Mouse (Mus musculus) midbrain, embryonic 16.5 days (tissue): Measurements from ENCODE around the gene Col13a1. TPM values are rescaled to one million over a fixed set of nuclear protein-coding genes. Genes with fewer than 3 reads are reported as not detected.

Source experiments
- ATAC-seq: fragments of 200-750 bp; cut with Nextera tagmentation; 2 replicates; pipeline ENCODE4 v1.8.0; 2017; ENCODE audit warnings: moderate TSS enrichment
- H3K27ac ChIP-seq: fragments of 300-500 bp; sonication (generic); 2 replicates; pipeline ENCODE4 v1.5.1; 2014; ENCODE audit warnings: mild to moderate bottlenecking, low read length, mixed read lengths
- H3K27me3 ChIP-seq: fragments of 300-500 bp; sonication (generic); 2 replicates; pipeline ENCODE4 v1.6.1; 2014; ENCODE audit warnings: low read depth, low read length, mixed read lengths; ENCODE audit not compliant: control insufficient read depth, insufficient read depth
- H3K36me3 ChIP-seq: fragments of 300-500 bp; sonication (generic); 2 replicates; pipeline ENCODE4 v1.6.1; 2014; ENCODE audit warnings: mild to moderate bottlenecking, low read length, moderate library complexity, mixed read lengths; ENCODE audit not compliant: control insufficient read depth, insufficient read depth
- H3K4me1 ChIP-seq: fragments of 300-500 bp; sonication (generic); 2 replicates; pipeline ENCODE4 v1.6.1; 2014; ENCODE audit warnings: mild to moderate bottlenecking, low read length, mixed read lengths; ENCODE audit not compliant: control insufficient read depth, insufficient read depth
- H3K4me2 ChIP-seq: fragments of 300-500 bp; sonication (generic); 2 replicates; pipeline ENCODE4 v1.6.1; 2014; ENCODE audit warnings: mild to moderate bottlenecking, low read length, mixed read lengths
- H3K4me3 ChIP-seq: fragments of 300-500 bp; sonication (generic); 2 replicates; pipeline ENCODE4 v1.5.1; 2014; ENCODE audit warnings: low read depth, mild to moderate bottlenecking, low read length, moderate library complexity, mixed read lengths
- H3K9ac ChIP-seq: fragments of 300-500 bp; sonication (generic); 2 replicates; pipeline ENCODE4 v1.6.1; 2014; ENCODE audit warnings: low read depth, low read length, mixed read lengths
- H3K9me3 ChIP-seq: fragments of 300-500 bp; sonication (generic); replicated peaks from 2 replicates; pipeline ENCODE4 v1.6.1; 2014; ENCODE audit warnings: mild to moderate bottlenecking, low read length, mixed read lengths; ENCODE audit not compliant: control insufficient read depth, poor library complexity, severe bottlenecking
- WGBS: fragments of 180-500 bp; shearing (Covaris S2); extraction: QIAGEN DNeasy Blood & Tissue Kit; methylation state at CpG from one replicate; pipeline ENCODE4 v1.1.7; 2014; 5-methylcytosine and 5-hydroxymethylcytosine counted together
- polyA plus RNA-seq: library from polyadenylated mRNA; unstranded; fragments of >200 nt; fragmentation: Nextera tagmentation; extraction: Ambion mirVana; gene quantifications from 2 replicates; pipeline ENCODE4 v1.2.1, GENCODE M21; 2015

The Col13a1 gene
- polyA plus RNA-seq, 1 experiment from 2014 or later, result 1.5 TPM

- 81% methylated on average over 4 of the region's 4 CpGs for WGBS
- no peak overlapping the region for H3K4me2 ChIP-seq
- H3K9me3 ChIP-seq, result no peaks in the 10 kb centered on the region
- no peak for ATAC-seq
- H3K27me3 ChIP-seq, result no peaks in the 10 kb centered on the region
- H3K9ac ChIP-seq, result no peak overlapping the region
- no peaks in the 10 kb centered on the region for H3K36me3 ChIP-seq
- H3K27ac ChIP-seq, result no peak overlapping the region
- no peak overlapping the region for H3K4me3 ChIP-seq
- H3K4me1 ChIP-seq, result no peaks in the 10 kb centered on the region
Measured at GRCm38 (mm10) chr10:62007958-62008357, 29.1 kb upstream of the Col13a1 start.

DNA sequence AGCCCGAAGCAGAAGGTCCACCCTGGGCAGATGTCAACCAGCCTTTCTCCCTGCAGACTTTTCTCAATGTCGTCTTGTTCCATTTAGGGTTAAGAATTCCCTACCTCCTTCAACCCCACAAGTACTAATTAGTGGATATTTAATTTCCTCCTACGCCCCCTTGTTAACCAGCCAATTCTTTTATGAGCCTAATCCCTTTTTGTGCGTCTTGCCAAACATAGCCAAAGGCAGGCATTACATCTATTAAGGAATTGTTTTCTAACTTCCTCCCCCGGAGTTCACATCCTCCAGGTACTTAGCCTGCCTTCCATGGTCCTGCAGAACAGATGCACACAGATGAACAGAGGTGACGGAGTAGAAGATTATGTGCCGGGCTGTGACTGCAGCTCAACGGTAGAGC, 27.5 kb upstream of the Col13a1 start:
- no peaks in the 10 kb centered on the region for H3K4me1 ChIP-seq
- H3K27me3 ChIP-seq, result no peaks in the 10 kb centered on the region
- H3K9me3 ChIP-seq, result no peaks in the 10 kb centered on the region
- no peak overlapping the region for H3K27ac ChIP-seq
- no peak overlapping the region for H3K4me2 ChIP-seq
- ATAC-seq, result no peak
- 66% methylated on average over 8 of the region's 8 CpGs for WGBS
- H3K4me3 ChIP-seq, result no peak overlapping the region
- H3K36me3 ChIP-seq, result no peaks in the 10 kb centered on the region
- H3K9ac ChIP-seq, result no peak overlapping the region

GRCm38 (mm10) chr10:62000216-62000615, 21.3 kb upstream of the Col13a1 start:
- 100% methylated on average over 1 of the region's 1 CpGs for WGBS
- no peak overlapping the region for H3K27ac ChIP-seq
- no peaks in the 10 kb centered on the region for H3K9me3 ChIP-seq
- H3K9ac ChIP-seq, result no peak overlapping the region
- no peak overlapping the region for H3K4me2 ChIP-seq
- H3K4me1 ChIP-seq, result no peaks in the 10 kb centered on the region
- ATAC-seq, result no peak
- H3K4me3 ChIP-seq, result no peak overlapping the region
- H3K27me3 ChIP-seq, result no peaks in the 10 kb centered on the region
- no peaks in the 10 kb centered on the region for H3K36me3 ChIP-seq

DNA sequence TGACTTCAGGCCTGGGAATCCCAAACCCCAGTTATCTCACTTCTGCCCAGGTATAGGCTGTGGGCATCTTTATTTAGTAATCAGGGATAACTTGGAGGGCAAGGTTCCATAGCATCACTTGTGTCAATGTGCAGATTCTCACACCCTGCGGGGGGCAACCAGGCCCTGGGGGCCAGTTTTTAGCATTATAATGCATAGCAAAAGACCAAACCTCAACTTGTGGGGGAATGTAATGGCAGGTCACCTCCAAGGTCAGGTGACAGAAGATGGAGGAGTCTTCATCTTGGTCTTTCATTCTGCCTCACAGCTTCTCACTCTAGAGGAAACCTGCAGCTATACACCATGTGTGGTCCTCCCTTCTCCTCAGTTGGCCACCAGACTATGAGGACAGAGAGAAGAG, 20.9 kb upstream of the Col13a1 start:
- H3K4me2 ChIP-seq, result no peak overlapping the region
- WGBS, result 81% methylated on average over 1 of the region's 1 CpGs
- no peak overlapping the region for H3K9ac ChIP-seq
- H3K4me1 ChIP-seq, result no peaks in the 10 kb centered on the region
- ATAC-seq, result no peak
- H3K9me3 ChIP-seq, result no peaks in the 10 kb centered on the region
- no peak overlapping the region for H3K4me3 ChIP-seq
- no peaks in the 10 kb centered on the region for H3K36me3 ChIP-seq
- H3K27ac ChIP-seq, result no peak overlapping the region
- no peaks in the 10 kb centered on the region for H3K27me3 ChIP-seq

DNA sequence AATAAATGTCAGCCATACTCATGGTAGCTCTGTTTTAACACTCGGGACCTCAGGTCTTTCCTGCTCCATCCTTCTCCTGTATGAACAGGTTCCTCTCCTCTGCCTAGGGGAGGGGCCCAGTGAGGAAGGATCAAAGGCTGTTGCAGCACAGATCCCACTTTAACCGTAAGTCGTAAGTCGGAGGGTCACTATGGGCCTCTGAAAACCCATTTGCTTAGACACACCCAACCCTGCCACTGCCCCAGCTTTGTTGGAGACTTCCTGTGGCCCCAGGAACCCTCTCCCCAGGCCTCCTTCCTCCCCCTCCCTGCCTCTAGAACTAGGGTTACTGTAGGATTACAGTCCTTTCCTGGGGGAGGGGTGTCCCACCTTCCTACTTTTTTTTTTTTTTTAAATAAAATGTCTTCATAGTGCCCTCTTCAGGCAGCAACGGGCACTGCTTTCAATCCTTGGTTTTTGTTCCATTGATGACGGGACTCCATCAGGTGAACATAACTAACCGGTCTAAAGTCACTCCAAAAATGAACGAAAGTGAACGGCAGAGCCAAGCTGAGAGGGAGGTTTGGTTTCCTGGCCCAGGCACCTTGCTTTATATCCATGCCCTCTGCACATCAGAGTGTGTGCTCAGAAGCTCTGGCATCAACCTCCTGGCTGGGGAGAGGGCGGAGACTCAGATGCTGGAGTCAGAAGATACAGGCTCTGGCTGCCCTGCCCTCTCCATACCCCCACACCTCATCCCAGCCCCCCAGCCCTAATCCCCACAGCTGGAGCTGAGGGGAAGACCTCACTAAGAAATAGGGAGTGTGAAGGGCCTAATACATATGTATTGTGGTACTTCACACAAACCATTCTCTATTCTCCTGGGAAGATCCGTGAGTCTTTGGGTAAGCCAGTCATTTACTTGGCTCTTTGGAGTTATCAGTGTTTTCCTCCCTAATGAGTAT, 12.8 kb upstream of the Col13a1 start:
- no peak overlapping the region for H3K27ac ChIP-seq
- H3K9ac ChIP-seq, result no peak overlapping the region
- H3K9me3 ChIP-seq, result no peaks in the 10 kb centered on the region
- no peaks in the 10 kb centered on the region for H3K36me3 ChIP-seq
- 28% methylated on average over 11 of the region's 11 CpGs for WGBS
- H3K27me3 ChIP-seq, result no peaks in the 10 kb centered on the region
- no peak overlapping the region for H3K4me3 ChIP-seq
- H3K4me1 ChIP-seq, result no peaks in the 10 kb centered on the region
- no peak overlapping the region for H3K4me2 ChIP-seq
- ATAC-seq, result no peak

- no peak overlapping the region for H3K4me2 ChIP-seq
- H3K4me3 ChIP-seq, result no peak overlapping the region
- H3K27me3 ChIP-seq, result peaks cover 54% of the 10 kb centered on the region
- H3K4me1 ChIP-seq, result peaks cover 18% of the 10 kb centered on the region
- H3K9ac ChIP-seq, result no peak overlapping the region
- H3K9me3 ChIP-seq, result no peaks in the 10 kb centered on the region
- WGBS, result 5% methylated on average over 7 of the region's 7 CpGs
- peak; percentile 63; the same call in 1 of the 2 replicates for ATAC-seq
- H3K27ac ChIP-seq, result no peak overlapping the region
- H3K36me3 ChIP-seq, result no peaks in the 10 kb centered on the region
Measured at GRCm38 (mm10) chr10:61980424-61980823, 1.5 kb upstream of the Col13a1 start.

GRCm38 (mm10) chr10:61978112-61978865, 619 bp downstream of the Col13a1 start:
- H3K9me3 ChIP-seq, result no peaks in the 10 kb centered on the region
- no peak overlapping the region for H3K27ac ChIP-seq
- ATAC-seq, result peak; percentile 67
- peak overlapping the region; percentile 42 for H3K4me3 ChIP-seq
- H3K36me3 ChIP-seq, result no peaks in the 10 kb centered on the region
- peaks cover 54% of the 10 kb centered on the region for H3K27me3 ChIP-seq
- peak overlapping the region; percentile 43; the same call in 1 of the 2 replicates for H3K9ac ChIP-seq
- under 1% methylated on average over 65 of the region's 65 CpGs for WGBS
- peak overlapping the region; percentile 83 for H3K4me2 ChIP-seq
- peaks cover 18% of the 10 kb centered on the region for H3K4me1 ChIP-seq

GRCm38 (mm10) chr10:61977392-61978096, 1.4 kb downstream of the Col13a1 start:
- no peak for ATAC-seq
- peak overlapping the region; percentile 43; the same call in 1 of the 2 replicates for H3K9ac ChIP-seq
- peak overlapping the region; percentile 83 for H3K4me2 ChIP-seq
- H3K27me3 ChIP-seq, result peaks cover 54% of the 10 kb centered on the region
- H3K27ac ChIP-seq, result no peak overlapping the region
- no peaks in the 10 kb centered on the region for H3K9me3 ChIP-seq
- no peaks in the 10 kb centered on the region for H3K36me3 ChIP-seq
- peaks cover 18% of the 10 kb centered on the region for H3K4me1 ChIP-seq
- WGBS, result 4% methylated on average over 18 of the region's 18 CpGs
- H3K4me3 ChIP-seq, result peak overlapping the region; percentile 42
